Mouse (Mus musculus) left cerebral cortex, adult 11 months (tissue): ENCODE data around the gene Zmynd19.
"Not testable (repeated sequence)": the region's sequence is repeated elsewhere in the genome, so short reads cannot be mapped to it uniquely, and the experiment has no call there.

Source experiments
- DNase-seq: peaks from one replicate; pipeline ENCODE4 v3.0.0; 2022; ENCODE audit warnings: low spot score

Gene Zmynd19

GRCm38 (mm10) chr2:24942092-24942491, 7.5 kb upstream of the Zmynd19 start:
- no peak for DNase-seq

DNA sequence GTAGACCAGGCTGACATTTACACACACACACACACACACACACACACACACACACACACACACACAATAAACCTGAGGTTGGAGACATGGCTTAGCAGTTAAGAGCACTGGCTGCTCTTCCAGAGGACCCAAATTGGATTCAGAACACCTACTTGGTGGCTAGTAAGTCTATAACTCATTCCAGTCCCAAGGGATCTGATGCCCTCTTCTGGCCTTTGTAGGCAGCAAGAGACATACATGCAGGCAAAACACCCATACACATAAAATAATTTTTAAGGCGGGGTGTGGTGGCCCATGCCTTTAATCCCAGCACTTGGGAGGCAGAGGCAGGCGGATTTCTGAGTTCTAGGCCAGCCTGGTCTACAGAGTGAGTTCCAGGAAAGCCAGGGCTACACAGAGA, 5.3 kb upstream of the Zmynd19 start:
- not testable (repeated sequence) for DNase-seq

- no peak for DNase-seq
These were observed 570 bp downstream of the Zmynd19 start for GRCm38 (mm10) chr2:24950189-24950535.

DNA sequence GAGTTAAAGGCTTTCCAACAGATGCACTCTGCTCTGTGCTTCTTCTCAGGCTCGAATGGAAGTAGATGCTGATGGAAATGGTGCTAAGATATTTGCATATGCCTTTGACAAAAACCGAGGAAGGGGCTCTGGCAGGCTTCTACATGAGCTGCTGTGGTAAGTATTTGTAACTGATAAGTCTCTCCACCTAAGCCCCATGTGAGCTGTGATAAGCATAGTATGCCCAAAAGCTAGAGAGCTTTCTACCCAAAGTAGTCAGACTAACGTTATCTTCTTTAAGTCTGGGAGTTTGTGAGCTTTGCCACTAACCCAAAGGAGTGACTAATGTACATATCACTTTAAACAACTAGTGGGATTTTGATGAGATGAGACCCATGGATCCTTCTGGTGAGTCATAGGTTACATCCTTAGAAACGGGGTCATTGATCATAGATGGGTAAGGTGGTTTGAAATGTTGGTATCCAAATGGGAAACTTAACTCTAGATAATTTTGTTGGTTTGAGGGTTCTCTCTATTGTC, 3.0 kb downstream of the Zmynd19 start:
- DNase-seq = no peak

DNA sequence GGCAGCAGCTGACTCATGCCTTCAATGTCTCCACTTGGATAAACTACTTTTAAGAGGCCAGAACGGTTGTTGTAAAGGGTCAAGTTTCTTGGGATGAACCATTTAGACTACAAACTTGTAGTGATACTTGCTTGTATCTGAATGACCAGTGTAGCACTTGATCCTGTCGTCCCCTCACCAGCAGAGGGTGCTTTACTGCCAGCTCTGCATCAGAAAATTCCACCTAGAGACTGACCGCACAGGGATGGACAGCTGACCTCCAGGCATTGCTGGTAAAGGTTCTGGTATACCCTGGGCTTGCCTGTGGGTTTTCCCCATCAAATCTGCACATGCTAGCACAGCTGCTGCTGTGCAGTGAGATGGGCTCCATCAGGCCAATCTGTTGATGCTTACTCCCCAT, 11.3 kb downstream of the Zmynd19 start:
- DNase-seq = no peak

DNA sequence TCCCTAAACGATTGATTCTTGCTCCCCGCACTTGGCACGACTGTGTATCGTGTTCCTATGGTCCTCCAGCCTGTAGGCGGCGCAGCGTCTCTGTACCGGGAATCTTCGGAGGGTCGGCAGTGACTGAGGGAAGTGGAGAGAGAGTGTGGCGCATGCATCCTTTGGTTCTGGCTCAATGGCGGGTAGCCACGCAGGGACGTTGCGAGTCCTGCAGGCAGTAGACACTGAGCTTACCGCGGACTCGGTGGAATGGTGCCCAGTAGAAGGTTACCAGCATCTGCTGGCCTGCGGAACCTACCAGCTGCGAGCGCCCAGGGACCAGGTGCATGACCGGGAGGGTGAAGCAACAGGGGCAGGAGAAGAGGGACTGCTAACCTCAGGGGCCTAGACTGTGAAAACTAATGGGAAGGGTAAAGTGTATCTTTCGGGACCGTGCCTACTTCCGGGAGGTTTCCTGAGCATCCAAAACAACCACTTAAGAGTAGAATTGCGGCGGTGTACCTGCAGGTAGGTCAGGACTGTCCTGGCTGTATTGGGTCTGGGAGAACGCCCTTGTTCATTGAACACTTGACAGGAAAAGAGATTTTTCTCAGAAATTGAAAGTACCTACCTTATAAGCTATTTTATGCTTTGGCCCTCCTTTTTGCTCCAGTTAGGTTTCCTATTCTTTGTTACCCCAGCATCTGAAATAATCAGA, 12.9 kb downstream of the Zmynd19 start, which contains the start of gene Dph7:
Gene Dph7 (plus strand): TSS at position 97 of the 697 bp plus-strand sequence.
- DNase-seq = peak; percentile 79

- DNase-seq = no peak
These were observed 20.8 kb downstream of the Zmynd19 start for GRCm38 (mm10) chr2:24970386-24970785.

GRCm38 (mm10) chr2:24974452-24974851, 24.9 kb downstream of the Zmynd19 start:
- DNase-seq = not testable (repeated sequence)

DNA sequence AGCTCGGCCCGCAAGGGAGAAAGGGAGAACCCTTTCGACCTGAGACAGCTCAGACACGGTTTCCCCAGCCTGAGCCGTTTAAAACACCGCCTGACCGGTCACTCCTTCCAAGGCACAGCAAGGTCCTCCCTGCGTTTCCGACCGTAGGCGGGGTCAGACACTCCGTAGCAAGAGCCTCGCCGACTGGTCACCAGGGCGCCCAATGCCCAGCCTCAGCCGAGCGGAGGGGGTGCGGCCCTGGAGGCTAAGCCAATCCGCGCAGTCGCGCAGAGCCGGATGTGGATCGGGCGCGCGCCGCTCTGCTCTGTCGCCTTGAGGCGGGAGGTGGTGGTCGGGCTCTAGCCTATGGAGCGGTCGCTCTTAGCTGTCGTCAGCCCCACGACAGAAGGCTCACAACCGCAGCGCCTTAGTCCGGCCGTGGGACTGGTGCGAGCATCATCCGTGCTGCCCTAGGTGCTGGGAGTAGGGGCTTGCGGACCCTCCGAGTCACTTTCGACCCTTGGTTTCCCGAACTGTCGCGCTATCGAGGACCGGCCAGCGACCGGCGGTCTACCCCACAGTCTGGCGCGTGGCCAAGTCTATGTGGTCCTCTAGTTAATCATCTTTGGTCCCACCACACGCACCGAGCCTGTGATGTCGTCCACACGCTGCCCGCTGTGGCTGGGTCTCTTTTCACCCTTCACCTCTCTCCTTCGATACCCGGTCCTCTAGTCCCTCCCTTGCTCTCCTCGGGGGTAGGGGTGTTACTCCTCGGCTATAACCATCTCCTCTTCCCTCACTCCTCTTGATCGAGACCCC, 25.5 kb downstream of the Zmynd19 start, which contains the start of gene Mrpl41:
Gene Mrpl41 (minus strand): TSS at position 193 of the 798 bp plus-strand sequence.
- peak; percentile 94 for DNase-seq

- DNase-seq = peak; percentile 57
These were observed 26.2 kb downstream of the Zmynd19 start, which contains the start of gene Pnpla7 for GRCm38 (mm10) chr2:24975704-24976297. TSS of gene Pnpla7 (plus strand) at chr2:24976033.

DNA sequence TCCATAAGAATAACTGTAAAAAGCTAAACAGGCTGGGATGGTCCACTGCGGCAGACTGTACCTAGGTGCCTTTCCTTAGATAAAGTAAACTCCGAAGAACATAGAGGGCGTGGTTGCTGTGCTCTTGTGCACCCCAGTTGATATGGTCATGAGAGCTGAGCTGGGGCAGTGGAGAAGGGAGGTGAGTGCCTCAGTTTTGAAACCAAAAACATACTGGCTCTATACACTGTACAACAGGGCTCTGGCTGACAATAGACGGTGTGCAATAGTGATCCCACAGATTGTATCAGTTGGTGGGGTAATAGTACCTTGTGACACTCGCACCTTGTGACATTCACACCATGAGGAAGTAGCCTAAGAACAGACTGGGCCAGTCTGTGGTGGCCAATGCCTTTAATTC, 27.4 kb downstream of the Zmynd19 start:
- no peak for DNase-seq

GRCm38 (mm10) chr2:24987762-24988161, 38.2 kb downstream of the Zmynd19 start:
- DNase-seq = no peak

- DNase-seq = no peak
These were observed 45.7 kb downstream of the Zmynd19 start for GRCm38 (mm10) chr2:24995332-24995731.

GRCm38 (mm10) chr2:24996471-24996870, 46.9 kb downstream of the Zmynd19 start:
- no peak for DNase-seq

DNA sequence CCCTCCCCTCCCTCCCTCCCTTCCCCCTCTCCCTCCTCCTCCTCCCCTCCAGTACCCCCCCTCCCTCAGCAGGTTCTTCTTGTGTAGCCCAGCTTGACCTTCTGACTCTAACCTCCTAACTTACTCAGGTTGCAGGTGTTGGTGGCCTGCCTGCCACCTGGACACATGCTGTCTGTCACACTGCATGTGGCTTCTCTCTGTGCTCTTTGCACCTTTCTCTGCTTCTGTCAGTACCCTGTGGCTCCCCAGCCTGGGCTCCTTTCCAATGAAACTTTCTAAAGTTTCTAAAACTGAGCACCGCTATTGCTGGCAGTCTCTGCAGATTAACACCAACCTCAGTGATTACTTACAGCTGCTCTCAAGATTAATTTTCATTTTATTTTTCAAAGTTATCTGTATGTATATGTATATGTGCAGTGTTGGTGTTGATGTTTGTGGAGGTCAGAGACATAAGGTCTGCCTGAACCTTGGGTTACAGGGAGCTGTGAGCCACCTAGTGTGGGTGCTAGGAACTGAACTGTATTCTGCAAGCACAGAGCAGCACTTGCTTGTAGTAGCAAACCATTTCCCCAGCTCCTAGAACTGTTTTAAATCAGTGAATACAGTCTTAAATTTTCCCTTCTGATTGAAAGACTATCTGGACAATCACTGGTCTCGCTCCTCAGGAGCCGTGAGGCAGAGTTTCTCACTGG, 51.1 kb downstream of the Zmynd19 start:
- DNase-seq = no peak

DNA sequence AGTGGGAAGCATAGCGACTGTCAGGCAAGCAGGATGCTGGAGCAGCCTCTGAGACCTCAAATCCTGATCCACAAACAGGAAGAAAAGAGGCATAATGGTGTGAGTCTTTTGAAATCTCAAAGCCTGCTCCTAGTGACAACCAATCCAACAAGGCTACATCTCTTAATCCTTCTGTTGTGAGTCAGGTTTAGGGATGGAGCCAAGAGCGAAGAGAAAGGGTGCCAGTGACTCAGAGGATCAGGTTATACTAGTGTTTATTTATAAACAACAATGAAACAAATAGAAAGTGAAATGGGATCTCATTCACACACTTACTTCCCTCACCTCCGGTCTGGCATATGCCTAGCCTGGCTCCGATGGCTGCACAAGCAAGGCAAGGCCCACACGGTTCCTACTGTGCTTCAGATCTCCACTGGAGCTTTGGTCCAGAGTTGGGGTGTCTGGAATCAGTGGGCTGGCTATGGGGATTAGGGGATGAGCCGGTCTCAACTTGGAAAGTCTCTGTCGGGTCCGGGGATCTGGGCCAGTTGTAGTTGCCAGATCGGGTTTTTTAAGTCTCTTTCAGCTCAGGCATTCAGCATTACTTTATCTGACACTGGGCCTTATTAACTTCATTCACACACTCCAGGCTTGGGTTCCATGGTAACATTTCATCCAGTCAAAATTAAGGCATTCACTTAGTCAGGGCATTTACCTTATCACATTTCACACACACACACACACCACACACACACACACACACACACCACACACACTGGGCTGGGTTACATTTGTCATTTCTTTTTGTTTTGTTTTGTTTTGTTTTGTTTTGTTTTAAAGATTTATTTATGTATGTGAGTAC, 54.6 kb downstream of the Zmynd19 start:
- DNase-seq = no peak

DNA sequence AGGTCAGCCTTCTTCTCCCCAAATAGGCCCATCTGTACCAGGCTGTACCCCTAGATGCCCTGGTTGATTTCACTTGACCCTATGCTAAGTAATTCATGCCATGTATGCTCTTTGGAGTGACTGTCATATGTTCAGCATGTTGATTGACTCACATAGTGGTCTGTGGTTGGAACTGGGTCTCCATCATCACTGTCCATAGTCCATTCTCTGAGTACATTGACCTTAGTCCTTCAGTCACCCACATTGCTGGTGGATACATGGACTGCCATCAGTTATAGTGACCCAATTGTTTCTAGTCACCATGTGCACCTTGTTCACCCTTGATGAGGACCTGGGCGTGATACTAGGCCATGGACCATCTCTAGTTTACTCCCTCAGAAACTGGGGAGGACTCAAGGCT, 57.2 kb downstream of the Zmynd19 start:
- no peak for DNase-seq

DNA sequence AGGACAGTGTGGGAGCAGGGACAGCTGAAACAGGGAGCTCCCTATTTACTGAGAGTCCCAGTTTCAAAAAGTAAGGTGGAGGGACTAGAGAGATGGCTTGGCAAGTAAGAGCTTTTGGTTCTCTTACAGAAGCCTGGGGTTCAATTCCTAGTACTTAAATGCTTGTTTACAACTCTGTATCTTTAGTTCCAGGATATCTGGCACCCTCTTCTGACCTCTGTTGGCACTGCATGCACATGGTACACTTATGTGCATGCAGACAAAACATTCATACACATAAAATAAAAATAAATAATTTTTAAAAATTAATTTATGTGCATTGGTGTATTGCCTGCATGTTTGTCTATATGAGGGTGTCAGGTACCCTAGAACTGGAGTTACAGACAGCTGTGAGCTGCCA, 58.7 kb downstream of the Zmynd19 start:
- DNase-seq = no peak
